Mouse (Mus musculus): ENCODE data around the gene Olfr92. TPM values are rescaled to one million over a fixed set of nuclear protein-coding genes. Genes with fewer than 3 reads are reported as not detected.

The Olfr92 gene
- total RNA-seq, 2 experiments from 2014 or later: not detected

DNA sequence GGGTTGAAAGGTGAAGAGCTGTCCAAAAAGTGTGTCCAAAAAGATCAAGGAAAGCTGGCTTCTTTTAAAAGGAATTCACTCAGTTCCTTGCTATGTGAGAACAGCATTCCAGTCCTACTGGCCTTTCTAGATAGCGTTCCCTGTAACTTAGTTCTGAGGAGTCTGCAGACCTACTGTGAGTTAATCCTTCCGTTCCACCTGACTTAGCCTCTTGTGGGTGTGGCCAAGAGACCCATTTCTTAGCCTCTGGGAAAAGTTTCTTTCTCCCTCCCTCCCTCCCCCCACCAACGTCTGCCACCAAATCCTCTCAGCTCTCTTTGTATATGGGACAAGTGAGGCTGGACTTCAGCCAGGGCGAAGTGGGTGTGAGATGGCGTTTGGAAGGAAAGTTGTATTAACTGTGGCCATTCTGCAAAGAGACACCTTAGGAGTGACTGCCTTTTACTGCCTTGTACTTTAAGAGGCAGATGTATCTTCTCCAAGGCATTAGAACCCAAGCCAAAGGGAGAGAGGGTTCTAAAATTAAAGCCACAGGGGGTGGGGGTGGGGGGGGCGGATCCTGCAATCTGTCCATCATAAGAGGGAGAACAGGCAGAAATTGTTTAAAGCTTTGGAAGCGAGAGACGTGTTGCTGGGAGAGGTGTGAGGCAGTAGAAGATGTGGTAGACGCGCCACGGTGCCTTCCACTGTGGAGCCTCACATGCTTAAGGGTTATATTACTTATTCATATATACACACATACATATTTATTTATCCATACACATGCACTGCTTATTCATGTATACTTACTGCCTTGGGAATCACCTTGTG, 56.0 kb downstream of the Olfr92 start:
- intact Hi-C loops (cut with DNase I; ENCODE audit: low total_unique reads): no loop called here
- no peak for DNase-seq

- intact Hi-C loops (cut with DNase I; ENCODE audit: low total_unique reads): no loop called here
- DNase-seq: no peak
Observed at GRCm38 (mm10) chr17:37063063-37063462, 56.8 kb downstream of the Olfr92 start.

DNA sequence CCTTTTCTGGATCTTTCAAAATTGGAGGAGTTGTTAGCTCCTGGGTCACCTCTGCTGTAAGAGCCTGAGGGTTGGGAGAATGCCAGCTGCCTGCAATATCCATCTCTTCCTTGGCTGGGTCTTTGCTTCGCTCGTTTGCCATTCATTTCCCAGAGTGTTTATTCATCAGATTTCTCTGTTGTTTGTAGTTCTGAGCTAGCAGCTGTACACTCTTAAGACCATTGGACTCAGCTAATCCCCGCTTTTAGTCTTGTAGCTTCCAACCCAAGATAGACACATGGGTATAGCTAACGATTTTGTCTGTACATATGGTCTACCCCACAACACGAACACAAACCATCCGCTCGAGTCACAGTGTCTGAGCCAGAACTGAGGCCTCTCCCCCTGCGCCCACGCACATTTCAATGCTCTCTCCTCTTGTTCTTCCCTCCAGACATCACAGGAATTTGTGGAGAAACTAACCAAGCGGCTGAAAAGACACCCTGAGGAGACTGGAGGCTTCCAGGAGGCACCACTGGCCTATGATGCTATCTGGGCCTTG, 57.7 kb downstream of the Olfr92 start:
- intact Hi-C loops (cut with DNase I; ENCODE audit: low total_unique reads): no loop called here
- no peak for DNase-seq

- DNase-seq: no peak
- intact Hi-C loops (cut with DNase I; ENCODE audit: low total_unique reads): no loop called here
Observed at GRCm38 (mm10) chr17:37061435-37061834, 58.5 kb downstream of the Olfr92 start.

Other genes starting within 250 kb of the Olfr92 start
- not detected for gene Trim40, start 230.0 kb downstream of the Olfr92 start, total RNA-seq (2021)
- gene Trim31, start 222.0 kb downstream of the Olfr92 start, total RNA-seq (2021): not detected
- not detected for gene Rnf39, start 177.2 kb downstream of the Olfr92 start, total RNA-seq (2021)
- 10 to 100 TPM; 63.5 to 67.7 TPM for gene Ppp1r11, start 168.3 kb downstream of the Olfr92 start, total RNA-seq (2021)
- gene Znrd1, start 161.5 kb downstream of the Olfr92 start, total RNA-seq (2021): 10 to 100 TPM; 15.6 to 17.3 TPM
- gene Znrd1as, start 161.5 kb downstream of the Olfr92 start, total RNA-seq (2021): 10 to 100 TPM in 1 of 2 experiments, 1 to 10 TPM in 1; 9.3 to 11.4 TPM
- under 1 TPM in 1 of 2 experiments, not detected in 1; 0.25 TPM for gene 2410137M14Rik, start 138.9 kb downstream of the Olfr92 start, total RNA-seq (2021)
- gene H2-M5, start 130.6 kb downstream of the Olfr92 start, total RNA-seq (2021): not detected
- gene Zfp57, start 118.9 kb downstream of the Olfr92 start, total RNA-seq (2021): 1 to 10 TPM in 1 of 2 experiments, under 1 TPM in 1; 0.74 to 1.5 TPM
- gene Mog, start 96.7 kb downstream of the Olfr92 start, total RNA-seq (2021): not detected
- gene Gabbr1, start 74.1 kb downstream of the Olfr92 start, total RNA-seq (2021): 10 to 100 TPM in 1 of 2 experiments, 1 to 10 TPM in 1; 9.8 to 10.3 TPM
- not detected for gene Olfr90, start 31.6 kb downstream of the Olfr92 start, total RNA-seq (2021)
- not detected for gene Olfr91, start 21.8 kb downstream of the Olfr92 start, total RNA-seq (2021)
- not detected for gene Olfr93, start 41.4 kb upstream of the Olfr92 start, total RNA-seq (2021)
- not detected for gene Ubd, start 73.8 kb upstream of the Olfr92 start, total RNA-seq (2021)
- gene Olfr94, start 80.9 kb upstream of the Olfr92 start, total RNA-seq (2021): not detected
- gene Olfr95, start 93.0 kb upstream of the Olfr92 start, total RNA-seq (2021): not detected
- gene Olfr96, start 100.1 kb upstream of the Olfr92 start, total RNA-seq (2021): not detected
- not detected for gene Olfr97, start 117.2 kb upstream of the Olfr92 start, total RNA-seq (2021)
- gene Olfr98, start 143.7 kb upstream of the Olfr92 start, total RNA-seq (2021): not detected
- gene H2-M3, start 150.1 kb upstream of the Olfr92 start, total RNA-seq (2021): 1 to 10 TPM; 1.3 to 1.6 TPM
- not detected for gene Olfr99, start 163.4 kb upstream of the Olfr92 start, total RNA-seq (2021)
- gene Olfr101, start 184.2 kb upstream of the Olfr92 start, total RNA-seq (2021): not detected
- gene Olfr102, start 197.0 kb upstream of the Olfr92 start, total RNA-seq (2021): not detected
- gene Olfr103, start 219.6 kb upstream of the Olfr92 start, total RNA-seq (2021): not detected
- gene Olfr104-ps, start 239.5 kb upstream of the Olfr92 start, total RNA-seq (2021): not detected

All from gastrocnemius, postnatal 14 days (tissue).